Mouse (Mus musculus) heart, embryonic 13.5 days (tissue): ENCODE results near the gene 4930556J24Rik. TPM values are rescaled to one million over a fixed set of nuclear protein-coding genes. Genes with fewer than 3 reads are reported as not detected.
A peak's percentile ranks its signal among the peaks of the same experiment; 100 is the strongest.
"Not testable (repeated sequence)": the region's sequence is repeated elsewhere in the genome, so short reads cannot be mapped to it uniquely, and the experiment has no call there.

Experiments
- ATAC-seq: fragments of 200-750 bp; cut with Nextera tagmentation; 2 replicates; pipeline ENCODE4 v1.8.0; 2017; ENCODE audit warnings: moderate TSS enrichment; ENCODE audit not compliant: insufficient number of reproducible peaks, low FRiP score, low TSS enrichment; ENCODE audit errors: extremely low read depth
- H3K27ac ChIP-seq: fragments of 300-500 bp; sonication (generic); replicated peaks from 2 replicates; pipeline ENCODE4 v1.5.1; 2015; ENCODE audit warnings: moderate library complexity, mild to moderate bottlenecking, inconsistent platforms
- H3K27me3 ChIP-seq: fragments of 300-500 bp; sonication (generic); replicated peaks from 2 replicates; pipeline ENCODE4 v1.6.1; 2015; ENCODE audit warnings: mild to moderate bottlenecking, inconsistent platforms
- H3K36me3 ChIP-seq: fragments of 300-500 bp; sonication (generic); 2 replicates; pipeline ENCODE4 v1.6.1; 2015; ENCODE audit warnings: mild to moderate bottlenecking, inconsistent platforms
- H3K4me1 ChIP-seq: fragments of 300-500 bp; sonication (generic); 2 replicates; pipeline ENCODE4 v1.6.1; 2015; ENCODE audit warnings: inconsistent platforms
- H3K4me2 ChIP-seq: fragments of 300-500 bp; sonication (generic); 2 replicates; pipeline ENCODE4 v1.6.1; 2015; ENCODE audit warnings: inconsistent platforms, mild to moderate bottlenecking, moderate library complexity
- H3K4me3 ChIP-seq: fragments of 300-500 bp; sonication (generic); 2 replicates; pipeline ENCODE4 v1.5.1; 2015; ENCODE audit warnings: moderate library complexity, mild to moderate bottlenecking, inconsistent platforms
- H3K9ac ChIP-seq: fragments of 300-500 bp; sonication (generic); 2 replicates; pipeline ENCODE4 v1.6.1; 2015; ENCODE audit warnings: inconsistent platforms, mild to moderate bottlenecking, moderate library complexity
- H3K9me3 ChIP-seq: fragments of 300-500 bp; sonication (generic); 2 replicates; pipeline ENCODE4 v1.6.1; 2016; ENCODE audit warnings: inconsistent platforms
- WGBS: fragments of 180-500 bp; shearing (Covaris S2); methylation state at CpG from one replicate; pipeline ENCODE4 v1.1.7; 2015; ENCODE audit warnings: mixed read lengths; 5-methylcytosine and 5-hydroxymethylcytosine counted together
- polyA plus RNA-seq: library from polyadenylated mRNA; unstranded; fragments of >200 nt; fragmentation: Nextera tagmentation; extraction: Ambion mirVana; gene quantifications from 2 replicates; pipeline ENCODE4 v1.2.1, GENCODE M21; 2015

Gene 4930556J24Rik
- polyA plus RNA-seq, 1 experiment from 2014 or later, result not detected

DNA sequence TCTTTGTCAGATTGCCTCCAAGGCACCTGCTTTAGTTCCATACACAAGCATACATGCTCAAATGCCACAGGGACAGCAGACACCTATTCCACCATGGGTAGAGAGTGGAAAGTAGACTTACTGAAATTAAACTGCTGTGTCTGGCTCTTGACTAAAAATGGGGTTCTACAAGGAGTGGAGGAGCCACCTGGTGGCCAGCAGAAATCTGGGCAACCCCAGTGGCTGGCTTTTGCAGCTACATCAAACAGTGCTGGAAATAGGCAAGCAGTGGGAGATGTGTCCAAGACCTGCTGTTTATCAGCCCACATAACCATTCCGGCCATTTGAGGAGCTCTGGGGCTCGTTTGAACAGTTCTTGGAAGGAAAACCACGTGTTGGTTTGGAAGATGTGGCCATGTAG, 6.7 kb downstream of the 4930556J24Rik start:
- WGBS, result 80% methylated on average over 3 of the region's 3 CpGs
- Histone ChIP-seq H3K9ac (no peak overlapping the region), H3K9me3 (no peaks in the 10 kb centered on the region), H3K36me3 (peaks cover 84% of the 10 kb centered on the region), H3K4me3 (no peak overlapping the region), H3K27me3 (no peaks in the 10 kb centered on the region), H3K4me2 (no peak overlapping the region), H3K4me1 (peaks cover 15% of the 10 kb centered on the region), H3K27ac (no peak overlapping the region)
- no peak for ATAC-seq

GRCm38 (mm10) chr11:3964416-3965172, 12.0 kb downstream of the 4930556J24Rik start:
- no peak for ATAC-seq

GRCm38 (mm10) chr11:3963610-3964415, 12.8 kb downstream of the 4930556J24Rik start, which contains the start of gene Pes1:
Gene Pes1, plus strand, starts transcription at chr11:3963975.
- peak within 1 kb of the TSS; percentile 88 for H3K9ac ChIP-seq
- peak; percentile 83 for ATAC-seq
- H3K4me3 ChIP-seq, result peak within 1 kb of the TSS; percentile 74
- H3K36me3 ChIP-seq, result peaks cover 24% of the 10 kb centered on the region
- H3K9me3 ChIP-seq, result no peaks in the 10 kb centered on the region
- under 1% methylated on average over 31 of the region's 31 CpGs for WGBS
- peak within 1 kb of the TSS; percentile 93 for H3K4me2 ChIP-seq
- H3K4me1 ChIP-seq, result peaks cover 21% of the 10 kb centered on the region
- peaks cover 6% of the 10 kb centered on the region for H3K27me3 ChIP-seq
- peak within 1 kb of the TSS; percentile 73 for H3K27ac ChIP-seq

More at GRCm38 (mm10) chr11:3964416-3965172, 12.0 kb downstream of the 4930556J24Rik start:
- Histone ChIP-seq H3K27me3 (peaks cover 5% of the 10 kb centered on the region; the same call in 1 of the 2 replicates), H3K36me3 (peaks cover 32% of the 10 kb centered on the region), H3K27ac (peak overlapping the region; percentile 73), H3K9me3 (no peaks in the 10 kb centered on the region), H3K4me2 (peak overlapping the region; percentile 93), H3K9ac (peak overlapping the region; percentile 88), H3K4me3 (peak overlapping the region; percentile 74), H3K4me1 (peaks cover 21% of the 10 kb centered on the region)
- 14% methylated on average over 11 of the region's 11 CpGs for WGBS

DNA sequence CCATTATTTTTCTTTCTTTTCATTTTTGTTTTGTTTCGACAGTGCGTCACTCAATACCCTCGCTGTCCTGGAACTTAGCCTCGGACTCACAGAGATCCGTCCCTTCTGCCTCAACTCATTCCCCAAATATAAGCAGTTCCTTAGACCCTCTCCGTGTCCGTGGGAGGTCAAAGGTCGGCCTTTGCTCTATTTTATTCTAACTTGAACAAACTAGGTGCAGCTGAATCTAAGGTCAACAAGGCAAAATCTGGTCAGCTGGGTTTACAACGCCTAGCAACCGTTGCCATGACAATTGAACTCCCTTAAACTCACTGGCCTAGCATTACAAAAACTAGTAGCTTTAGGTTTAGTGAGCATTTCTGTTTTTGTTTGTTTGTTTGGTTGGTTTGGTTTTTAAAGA, 13.4 kb downstream of the 4930556J24Rik start:
- H3K27me3 ChIP-seq, result peaks cover 9% of the 10 kb centered on the region
- ATAC-seq, result no peak
- H3K4me3 ChIP-seq, result peak overlapping the region; percentile 74
- WGBS, result 82% methylated on average over 10 of the region's 10 CpGs
- peak overlapping the region; percentile 88 for H3K9ac ChIP-seq
- peaks cover 18% of the 10 kb centered on the region for H3K36me3 ChIP-seq
- peak overlapping the region; percentile 73; the same call in 1 of the 2 replicates for H3K27ac ChIP-seq
- H3K4me1 ChIP-seq, result peaks cover 21% of the 10 kb centered on the region
- H3K9me3 ChIP-seq, result no peaks in the 10 kb centered on the region
- peak overlapping the region; percentile 93 for H3K4me2 ChIP-seq

DNA sequence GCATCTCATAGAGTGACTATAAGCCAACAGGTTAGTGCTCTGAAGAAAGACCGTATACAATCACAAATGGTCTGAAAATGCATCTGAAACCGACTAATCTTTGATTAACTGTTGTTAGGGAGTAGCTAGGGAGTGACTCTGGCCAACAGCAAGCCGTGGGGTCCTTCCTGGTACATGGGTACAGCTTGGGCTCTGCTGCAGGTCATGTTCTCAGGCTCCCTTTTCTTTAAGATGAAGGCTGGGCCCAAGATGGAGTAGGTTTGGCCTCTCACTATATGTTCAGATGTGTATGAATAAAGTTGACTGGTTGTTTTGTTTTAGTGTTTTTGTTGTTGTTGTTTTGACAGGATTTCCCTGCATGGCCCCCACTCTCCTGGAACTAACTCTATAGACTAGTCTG, 14.8 kb downstream of the 4930556J24Rik start:
- no peaks in the 10 kb centered on the region for H3K9me3 ChIP-seq
- WGBS, result 56% methylated on average over 3 of the region's 3 CpGs
- no peak for ATAC-seq
- H3K4me2 ChIP-seq, result no peak overlapping the region
- peaks cover 21% of the 10 kb centered on the region for H3K4me1 ChIP-seq
- peaks cover 9% of the 10 kb centered on the region for H3K27me3 ChIP-seq
- no peak overlapping the region for H3K27ac ChIP-seq
- 0 out of 2 replicates have a peak, but pooled peaks cover 6% of the 10 kb centered on the region for H3K36me3 ChIP-seq
- H3K9ac ChIP-seq, result no peak overlapping the region
- no peak overlapping the region for H3K4me3 ChIP-seq

DNA sequence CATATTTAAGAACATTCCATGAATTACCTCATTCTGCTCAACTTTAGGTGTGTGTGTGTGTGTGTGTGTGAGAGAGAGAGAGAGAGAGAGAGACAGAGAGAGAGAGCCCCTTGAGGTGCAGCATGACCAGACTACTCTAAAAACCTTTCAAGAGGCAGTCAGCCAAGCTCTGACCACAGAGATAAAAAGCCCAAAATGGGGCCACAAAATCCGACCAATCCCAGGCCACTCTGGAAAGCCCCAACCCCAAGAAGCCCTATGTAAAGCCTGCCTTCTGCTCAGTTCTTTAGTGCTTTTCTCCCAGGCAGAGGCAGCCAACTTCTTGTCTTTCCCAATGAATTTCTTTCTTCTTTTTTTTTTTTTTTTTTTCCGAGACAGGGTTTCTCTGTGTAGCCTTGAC, 15.7 kb downstream of the 4930556J24Rik start:
- H3K9ac ChIP-seq, result no peak overlapping the region
- no peak overlapping the region for H3K4me3 ChIP-seq
- no peaks in the 10 kb centered on the region for H3K9me3 ChIP-seq
- no peak for ATAC-seq
- H3K4me2 ChIP-seq, result no peak overlapping the region
- H3K4me1 ChIP-seq, result peaks cover 17% of the 10 kb centered on the region
- no peak overlapping the region for H3K27ac ChIP-seq
- H3K36me3 ChIP-seq, result no peaks in the 10 kb centered on the region
- WGBS, result 40% methylated on average over 2 of the region's 2 CpGs
- peaks cover 9% of the 10 kb centered on the region for H3K27me3 ChIP-seq

DNA sequence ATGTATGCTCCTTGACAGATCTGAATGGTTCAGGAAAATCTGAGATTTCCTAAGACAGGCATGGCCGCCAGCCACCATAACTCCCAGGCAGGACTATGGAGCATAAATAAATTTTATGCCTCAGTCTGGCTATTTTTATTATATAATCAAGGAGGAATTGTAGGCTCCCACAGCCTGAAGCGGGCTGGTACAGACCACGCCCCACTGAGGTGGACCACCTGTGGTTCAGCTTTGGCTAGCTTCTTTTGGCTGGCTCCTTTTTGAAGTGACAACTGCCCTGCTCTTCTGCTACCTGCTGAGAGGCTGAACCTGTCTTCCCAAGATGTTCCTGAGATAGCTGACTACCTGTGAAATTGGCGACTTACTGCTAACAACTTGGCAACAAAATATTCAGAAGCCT, 21.2 kb downstream of the 4930556J24Rik start:
- H3K9me3 ChIP-seq, H3K9ac ChIP-seq, ATAC-seq, H3K4me3 ChIP-seq, H3K4me1 ChIP-seq, H3K36me3 ChIP-seq, H3K27ac ChIP-seq, H3K27me3 ChIP-seq, H3K4me2 ChIP-seq: not testable (repeated sequence)
- WGBS, result 66% methylated on average over 4 of the region's 4 CpGs

GRCm38 (mm10) chr11:3954876-3955275, 21.7 kb downstream of the 4930556J24Rik start:
- H3K9ac ChIP-seq, H3K4me1 ChIP-seq, H3K4me2 ChIP-seq, H3K36me3 ChIP-seq, H3K4me3 ChIP-seq, H3K9me3 ChIP-seq, H3K27me3 ChIP-seq, ATAC-seq, H3K27ac ChIP-seq: not testable (repeated sequence)
- WGBS, result 77% methylated on average over 5 of the region's 5 CpGs

DNA sequence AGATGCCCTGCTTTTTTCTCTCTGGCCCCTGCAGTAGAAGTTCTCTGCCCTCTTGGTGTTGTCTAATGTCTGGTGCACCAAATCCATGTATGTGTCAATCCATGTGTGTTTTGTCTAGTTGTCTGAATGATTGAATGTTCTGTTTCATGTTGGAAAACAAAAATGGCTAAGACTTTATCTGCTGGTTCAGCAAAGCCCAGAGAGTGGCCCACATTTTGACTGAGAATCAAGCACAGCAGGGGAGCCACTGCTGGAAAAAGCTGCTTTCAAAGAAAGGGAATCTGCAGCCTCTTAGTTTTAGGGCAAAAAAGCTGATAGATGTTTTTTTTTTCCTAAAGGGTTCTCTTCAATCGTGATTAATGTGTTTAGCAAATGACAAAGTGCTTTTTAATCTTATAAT, 30.2 kb downstream of the 4930556J24Rik start:
- Histone ChIP-seq H3K27ac (no peak overlapping the region), H3K4me2 (no peak overlapping the region), H3K4me3 (no peak overlapping the region), H3K9ac (no peak overlapping the region), H3K36me3 (no peaks in the 10 kb centered on the region), H3K27me3 (peaks cover 33% of the 10 kb centered on the region), H3K4me1 (no peaks in the 10 kb centered on the region), H3K9me3 (no peaks in the 10 kb centered on the region)
- WGBS, result 23% methylated on average over 1 of the region's 1 CpGs
- ATAC-seq, result no peak

DNA sequence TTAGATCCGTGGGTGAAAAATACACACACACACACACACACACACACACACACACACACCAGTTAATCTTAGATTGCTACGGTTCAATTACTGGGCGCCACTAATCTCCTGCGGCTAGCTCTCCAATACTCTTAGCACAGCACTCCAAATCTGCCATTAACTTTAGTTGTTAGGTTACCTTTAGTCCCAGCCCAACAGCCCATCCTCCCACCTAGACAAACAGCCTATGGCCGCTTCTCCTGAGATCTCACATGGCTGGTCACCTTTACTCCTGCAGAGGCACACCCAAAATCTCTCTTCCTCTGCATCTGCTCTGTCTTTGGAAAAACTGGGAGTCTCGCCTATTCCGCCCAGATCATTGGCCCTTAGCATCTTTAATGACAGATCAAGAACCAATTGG, 35.2 kb downstream of the 4930556J24Rik start:
- no peak overlapping the region for H3K4me3 ChIP-seq
- H3K9ac ChIP-seq, result no peak overlapping the region
- 80% methylated on average over 7 of the region's 7 CpGs for WGBS
- no peaks in the 10 kb centered on the region for H3K36me3 ChIP-seq
- H3K4me2 ChIP-seq, result no peak overlapping the region
- ATAC-seq, result no peak
- no peaks in the 10 kb centered on the region for H3K9me3 ChIP-seq
- peaks cover 38% of the 10 kb centered on the region for H3K27me3 ChIP-seq
- H3K4me1 ChIP-seq, result no peaks in the 10 kb centered on the region
- no peak overlapping the region for H3K27ac ChIP-seq

DNA sequence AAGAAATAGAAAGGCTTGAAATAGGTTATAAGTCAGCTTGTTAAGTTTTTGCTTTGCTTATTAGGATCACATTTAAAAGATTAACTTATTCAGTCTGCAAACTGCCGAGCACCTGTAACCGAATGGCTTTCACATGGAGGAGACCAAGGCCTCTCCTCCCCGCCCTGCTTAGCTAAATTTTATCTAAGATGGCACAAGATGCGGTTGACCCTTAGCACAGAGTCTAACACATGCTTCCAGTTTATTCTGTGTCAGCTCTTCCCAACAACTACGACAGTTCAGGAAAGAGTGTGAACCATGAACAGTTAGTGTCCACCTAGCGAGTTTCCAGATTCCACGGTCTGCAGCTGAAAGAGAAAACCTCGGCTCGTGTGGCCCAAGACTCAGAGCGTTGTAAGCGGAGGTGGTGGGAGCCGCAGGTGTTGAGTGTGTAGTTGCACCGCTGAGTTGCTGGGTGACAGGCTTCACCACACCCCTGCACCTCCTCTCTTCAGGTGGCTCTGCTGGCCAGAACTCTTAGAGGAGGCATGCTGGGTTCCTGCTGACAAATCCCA, 39.2 kb downstream of the 4930556J24Rik start:
- Histone ChIP-seq H3K4me2 (no peak overlapping the region), H3K9me3 (no peaks in the 10 kb centered on the region), H3K36me3 (no peaks in the 10 kb centered on the region), H3K9ac (no peak overlapping the region), H3K27ac (no peak overlapping the region), H3K4me3 (no peak overlapping the region), H3K4me1 (peaks cover 5% of the 10 kb centered on the region), H3K27me3 (peaks cover 16% of the 10 kb centered on the region; the same call in 1 of the 2 replicates)
- ATAC-seq, result no peak
- WGBS, result 62% methylated on average over 13 of the region's 13 CpGs
